Mouse (Mus musculus): ENCODE results near the gene Edf1. TPM values are rescaled to one million over a fixed set of nuclear protein-coding genes. Genes with fewer than 3 reads are reported as not detected.

Edf1 gene
- polyA plus RNA-seq, 1 experiment = 56.2 TPM

GRCm38 (mm10) chr2:25561946-25562345 is 4.3 kb downstream of the Edf1 start:
- 94% methylated on average over 9 of the region's 9 CpGs for WGBS
- Histone ChIP-seq H3K36me3 (ENCODE audit: control insufficient read depth, insufficient read depth, low read length) (peaks cover 32% of the 10 kb centered on the region), H3K4me3 (ENCODE audit: extremely low read depth, insufficient read depth, insufficient read length) (no peak overlapping the region), H3K4me1 (ENCODE audit: control insufficient read depth, insufficient read depth, insufficient read length) (peaks cover 8% of the 10 kb centered on the region; the same call in 1 of the 2 replicates), H3K27me3 (ENCODE audit: control insufficient read depth, insufficient read depth, low read length) (no peaks in the 10 kb centered on the region), H3K27ac (ENCODE audit: insufficient read depth, low read length) (no peak overlapping the region)
- no peak for TF ChIP-seq POLR2A (IDR thresholded peaks at IDR 0.05; ENCODE audit: low read depth, low read length)
- no peak for TF ChIP-seq CTCF (IDR thresholded peaks at IDR 0.05; ENCODE audit: extremely low read depth, insufficient read depth, insufficient read length, insufficient replicate concordance)
- DNase-seq (ENCODE audit: low read depth in 1 of 2, low spot score in 2 of 2) = no peak

GRCm38 (mm10) chr2:25565741-25566140 is 8.1 kb downstream of the Edf1 start:
- TF ChIP-seq POLR2A (IDR thresholded peaks at IDR 0.05; ENCODE audit: low read depth, low read length) (no peak), CTCF (IDR thresholded peaks at IDR 0.05; ENCODE audit: extremely low read depth, insufficient read depth, insufficient read length, insufficient replicate concordance) (no peak)
- WGBS = 93% methylated on average over 8 of the region's 8 CpGs
- Histone ChIP-seq H3K36me3 (ENCODE audit: control insufficient read depth, insufficient read depth, low read length) (peaks cover 26% of the 10 kb centered on the region), H3K4me3 (ENCODE audit: extremely low read depth, insufficient read depth, insufficient read length) (no peak overlapping the region), H3K27me3 (ENCODE audit: control insufficient read depth, insufficient read depth, low read length) (no peaks in the 10 kb centered on the region), H3K4me1 (ENCODE audit: control insufficient read depth, insufficient read depth, insufficient read length) (no peaks in the 10 kb centered on the region), H3K27ac (ENCODE audit: insufficient read depth, low read length) (no peak overlapping the region)
- no peak for DNase-seq (ENCODE audit: low read depth in 1 of 2, low spot score in 2 of 2)

DNA sequence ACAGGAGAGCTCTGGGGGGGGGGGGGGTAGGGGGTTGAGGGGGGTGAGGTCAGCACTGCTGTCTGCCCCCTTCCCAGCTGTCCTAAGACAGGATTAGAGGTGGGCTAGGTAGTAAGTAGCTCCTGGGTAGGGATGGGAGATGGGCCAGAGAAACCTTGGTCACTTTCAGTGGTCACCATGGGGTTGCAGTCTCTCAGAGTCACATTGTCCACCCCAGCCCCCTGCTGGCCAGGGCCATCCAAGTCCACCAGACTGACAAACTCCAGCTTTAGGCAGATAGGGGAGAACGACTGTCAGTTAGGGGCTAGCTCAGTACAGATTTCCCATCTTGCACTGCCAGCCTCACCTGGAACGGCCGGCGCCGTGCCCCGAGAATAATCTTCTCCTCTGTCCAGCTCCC is 8.9 kb downstream of the Edf1 start:
- Histone ChIP-seq H3K36me3 (ENCODE audit: control insufficient read depth, insufficient read depth, low read length) (peaks cover 22% of the 10 kb centered on the region), H3K27ac (ENCODE audit: insufficient read depth, low read length) (no peak overlapping the region), H3K4me3 (ENCODE audit: extremely low read depth, insufficient read depth, insufficient read length) (no peak overlapping the region), H3K27me3 (ENCODE audit: control insufficient read depth, insufficient read depth, low read length) (no peaks in the 10 kb centered on the region), H3K4me1 (ENCODE audit: control insufficient read depth, insufficient read depth, insufficient read length) (no peaks in the 10 kb centered on the region)
- WGBS = 94% methylated on average over 6 of the region's 6 CpGs
- TF ChIP-seq CTCF (IDR thresholded peaks at IDR 0.05; ENCODE audit: extremely low read depth, insufficient read depth, insufficient read length, insufficient replicate concordance) (no peak), POLR2A (IDR thresholded peaks at IDR 0.05; ENCODE audit: low read depth, low read length) (no peak)
- DNase-seq (ENCODE audit: low read depth in 1 of 2, low spot score in 2 of 2) = no peak

- TF ChIP-seq CTCF (IDR thresholded peaks at IDR 0.05; ENCODE audit: extremely low read depth, insufficient read depth, insufficient read length, insufficient replicate concordance) = no peak
- no peak for TF ChIP-seq POLR2A (IDR thresholded peaks at IDR 0.05; ENCODE audit: low read depth, low read length)
- H3K36me3 ChIP-seq (ENCODE audit: control insufficient read depth, insufficient read depth, low read length) = peaks cover 6% of the 10 kb centered on the region; the same call in 1 of the 2 replicates
- WGBS = 97% methylated on average over 6 of the region's 6 CpGs
These were observed 10.9 kb downstream of the Edf1 start for GRCm38 (mm10) chr2:25568473-25569019.

GRCm38 (mm10) chr2:25569323-25569722 is 11.7 kb downstream of the Edf1 start:
- TF ChIP-seq CTCF (IDR thresholded peaks at IDR 0.05; ENCODE audit: extremely low read depth, insufficient read depth, insufficient read length, insufficient replicate concordance) (no peak), POLR2A (IDR thresholded peaks at IDR 0.05; ENCODE audit: low read depth, low read length) (no peak)
- Histone ChIP-seq H3K27ac (ENCODE audit: insufficient read depth, low read length) (no peak overlapping the region), H3K4me3 (ENCODE audit: extremely low read depth, insufficient read depth, insufficient read length) (no peak overlapping the region), H3K36me3 (ENCODE audit: control insufficient read depth, insufficient read depth, low read length) (0 out of 2 replicates have a peak, but pooled peaks cover 2% of the 10 kb centered on the region), H3K4me1 (ENCODE audit: control insufficient read depth, insufficient read depth, insufficient read length) (peaks cover 4% of the 10 kb centered on the region; the same call in 1 of the 2 replicates), H3K27me3 (ENCODE audit: control insufficient read depth, insufficient read depth, low read length) (no peaks in the 10 kb centered on the region)
- no peak for DNase-seq (ENCODE audit: low read depth in 1 of 2, low spot score in 2 of 2)
- WGBS = 96% methylated on average over 3 of the region's 3 CpGs

More at GRCm38 (mm10) chr2:25568473-25569019, 10.9 kb downstream of the Edf1 start:
- no peak for DNase-seq (ENCODE audit: low read depth in 1 of 2, low spot score in 2 of 2)
- Histone ChIP-seq H3K4me1 (ENCODE audit: control insufficient read depth, insufficient read depth, insufficient read length) (no peaks in the 10 kb centered on the region), H3K27ac (ENCODE audit: insufficient read depth, low read length) (no peak overlapping the region), H3K27me3 (ENCODE audit: control insufficient read depth, insufficient read depth, low read length) (no peaks in the 10 kb centered on the region), H3K4me3 (ENCODE audit: extremely low read depth, insufficient read depth, insufficient read length) (no peak overlapping the region)

GRCm38 (mm10) chr2:25571221-25571620 is 13.6 kb downstream of the Edf1 start:
- Histone ChIP-seq H3K4me3 (ENCODE audit: extremely low read depth, insufficient read depth, insufficient read length) (no peak overlapping the region), H3K36me3 (ENCODE audit: control insufficient read depth, insufficient read depth, low read length) (no peaks in the 10 kb centered on the region), H3K4me1 (ENCODE audit: control insufficient read depth, insufficient read depth, insufficient read length) (peaks cover 10% of the 10 kb centered on the region; the same call in 1 of the 2 replicates), H3K27ac (ENCODE audit: insufficient read depth, low read length) (no peak overlapping the region), H3K27me3 (ENCODE audit: control insufficient read depth, insufficient read depth, low read length) (no peaks in the 10 kb centered on the region)
- 83% methylated on average over 4 of the region's 4 CpGs for WGBS
- TF ChIP-seq CTCF (IDR thresholded peaks at IDR 0.05; ENCODE audit: extremely low read depth, insufficient read depth, insufficient read length, insufficient replicate concordance) = no peak
- DNase-seq (ENCODE audit: low read depth in 1 of 2, low spot score in 2 of 2) = no peak

DNA sequence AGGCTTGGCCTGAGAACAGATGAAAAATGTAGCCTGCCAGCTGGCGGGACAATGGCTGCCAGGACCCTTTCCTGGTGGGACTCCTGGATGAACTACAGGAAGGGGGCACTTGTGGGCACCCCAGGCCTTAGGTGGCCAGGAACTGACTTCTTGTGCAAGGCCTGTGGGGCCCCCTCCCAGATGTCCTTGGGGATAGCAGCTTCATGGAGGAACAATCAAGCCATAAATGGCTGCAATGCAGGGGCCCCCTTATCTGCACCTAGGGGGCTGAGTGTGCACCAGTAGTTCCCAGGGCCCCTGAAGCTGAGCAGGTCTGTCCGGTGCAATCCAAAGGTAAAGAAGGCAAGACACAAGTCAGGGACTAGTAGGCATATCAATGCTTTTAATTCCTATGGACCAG is 15.4 kb downstream of the Edf1 start:
- Histone ChIP-seq H3K27ac (ENCODE audit: insufficient read depth, low read length) (no peak overlapping the region), H3K4me1 (ENCODE audit: control insufficient read depth, insufficient read depth, insufficient read length) (peaks cover 20% of the 10 kb centered on the region), H3K4me3 (ENCODE audit: extremely low read depth, insufficient read depth, insufficient read length) (no peak overlapping the region), H3K36me3 (ENCODE audit: control insufficient read depth, insufficient read depth, low read length) (no peaks in the 10 kb centered on the region), H3K27me3 (ENCODE audit: control insufficient read depth, insufficient read depth, low read length) (peaks cover 8% of the 10 kb centered on the region)
- WGBS = 91% methylated on average over 2 of the region's 2 CpGs
- TF ChIP-seq POLR2A (IDR thresholded peaks at IDR 0.05; ENCODE audit: low read depth, low read length) (no peak), CTCF (IDR thresholded peaks at IDR 0.05; ENCODE audit: extremely low read depth, insufficient read depth, insufficient read length, insufficient replicate concordance) (no peak)
- no peak for DNase-seq (ENCODE audit: low read depth in 1 of 2, low spot score in 2 of 2)
